Mouse (Mus musculus): Measurements from ENCODE around the gene Afap1.

Afap1 gene

DNA sequence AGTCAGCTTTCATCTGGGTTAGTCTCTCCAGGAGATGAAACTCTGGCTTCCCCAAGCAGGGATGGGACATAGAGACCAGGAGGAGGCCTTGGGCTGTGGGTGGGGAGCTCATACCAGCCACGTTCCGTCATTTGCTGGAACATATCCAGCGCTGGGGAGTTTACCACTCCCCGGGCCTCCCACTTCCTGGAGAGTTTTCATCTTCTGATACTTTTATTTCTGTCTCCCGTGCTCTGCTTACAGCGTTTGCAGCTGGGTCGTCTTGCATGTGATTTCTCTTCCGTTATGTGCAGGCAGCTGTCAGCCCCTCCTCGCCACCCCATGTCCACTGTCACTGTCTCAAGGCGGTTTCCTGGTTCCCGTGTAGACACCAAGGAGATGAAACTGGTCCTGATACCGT lies 80.7 kb downstream of the Afap1 start:
- no peaks in the 10 kb centered on the region for H3K4me1 ChIP-seq (replicated peaks; ENCODE audit: low read depth, low read length)
- no peaks in the 10 kb centered on the region for H3K27me3 ChIP-seq (ENCODE audit: insufficient read depth, low read length)
- no peaks in the 10 kb centered on the region for H3K9me3 ChIP-seq (ENCODE audit: low read length)
- H3K36me3 ChIP-seq (ENCODE audit: insufficient read depth, low read length), result 0 out of 2 replicates have a peak, but pooled peaks cover 3% of the 10 kb centered on the region
- TF ChIP-seq CTCF (conservative IDR thresholded peaks at IDR 0.05; ENCODE audit: low read length), result no peak
- no peak for TF ChIP-seq NANOG (IDR thresholded peaks at IDR 0.05; ENCODE audit: borderline replicate concordance, low read length)
- TF ChIP-seq POU5F1 (IDR thresholded peaks at IDR 0.05; ENCODE audit: borderline replicate concordance, low read length), result no peak
- H3K4me3 ChIP-seq (replicated peaks; ENCODE audit: low read length), result no peak overlapping the region

DNA sequence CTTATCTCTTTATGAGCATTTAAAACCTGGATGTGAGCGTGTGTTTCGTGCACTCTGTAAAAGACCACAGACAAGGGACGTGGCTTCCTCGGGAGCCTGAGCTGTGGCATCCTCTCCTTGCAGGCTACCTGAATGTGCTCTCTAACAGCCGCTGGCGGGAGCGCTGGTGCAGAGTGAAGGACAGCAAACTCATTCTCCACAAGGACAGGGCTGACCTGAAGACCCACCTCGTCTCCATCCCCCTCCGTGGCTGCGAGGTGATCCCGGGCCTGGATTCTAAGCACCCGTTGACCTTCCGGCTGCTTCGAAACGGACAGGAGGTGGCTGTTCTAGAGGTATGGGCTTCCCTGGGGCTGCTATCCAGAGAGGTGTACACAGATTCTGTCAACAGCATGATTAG lies 81.1 kb downstream of the Afap1 start:
- H3K4me1 ChIP-seq (replicated peaks; ENCODE audit: low read depth, low read length), result no peaks in the 10 kb centered on the region
- H3K9me3 ChIP-seq (ENCODE audit: low read length), result no peaks in the 10 kb centered on the region
- H3K4me3 ChIP-seq (replicated peaks; ENCODE audit: low read length), result no peak overlapping the region
- H3K36me3 ChIP-seq (ENCODE audit: insufficient read depth, low read length), result 0 out of 2 replicates have a peak, but pooled peaks cover 3% of the 10 kb centered on the region
- no peak for TF ChIP-seq CTCF (conservative IDR thresholded peaks at IDR 0.05; ENCODE audit: low read length)
- no peak for TF ChIP-seq NANOG (IDR thresholded peaks at IDR 0.05; ENCODE audit: borderline replicate concordance, low read length)
- no peak for TF ChIP-seq POU5F1 (IDR thresholded peaks at IDR 0.05; ENCODE audit: borderline replicate concordance, low read length)
- H3K27me3 ChIP-seq (ENCODE audit: insufficient read depth, low read length), result no peaks in the 10 kb centered on the region

DNA sequence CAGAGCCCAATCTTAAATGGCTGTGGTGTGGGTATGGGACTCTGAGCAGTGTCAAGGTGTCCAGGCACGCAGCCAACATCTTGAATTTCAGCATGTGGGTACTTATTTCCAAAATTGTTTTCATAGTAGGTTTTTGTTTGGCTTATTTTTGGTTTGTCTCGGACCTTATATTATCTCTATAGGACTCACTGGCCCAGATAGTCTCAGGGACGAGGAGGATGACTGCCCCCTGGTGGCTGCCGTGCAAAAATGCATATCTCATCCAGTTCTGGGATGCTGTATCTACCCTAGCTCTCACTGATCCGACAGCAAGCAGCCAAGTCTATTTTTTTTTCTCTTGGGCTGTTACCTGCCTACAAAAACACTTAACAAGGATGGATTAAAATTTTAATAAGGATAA lies 82.6 kb downstream of the Afap1 start:
- Histone ChIP-seq H3K36me3 (ENCODE audit: insufficient read depth, low read length) (0 out of 2 replicates have a peak, but pooled peaks cover 3% of the 10 kb centered on the region), H3K9me3 (ENCODE audit: low read length) (no peaks in the 10 kb centered on the region), H3K4me1 (replicated peaks; ENCODE audit: low read depth, low read length) (no peaks in the 10 kb centered on the region), H3K4me3 (replicated peaks; ENCODE audit: low read length) (no peak overlapping the region), H3K27me3 (ENCODE audit: insufficient read depth, low read length) (no peaks in the 10 kb centered on the region)
- TF ChIP-seq CTCF (conservative IDR thresholded peaks at IDR 0.05; ENCODE audit: low read length) (peak; percentile 61), POU5F1 (IDR thresholded peaks at IDR 0.05; ENCODE audit: borderline replicate concordance, low read length) (no peak)

DNA sequence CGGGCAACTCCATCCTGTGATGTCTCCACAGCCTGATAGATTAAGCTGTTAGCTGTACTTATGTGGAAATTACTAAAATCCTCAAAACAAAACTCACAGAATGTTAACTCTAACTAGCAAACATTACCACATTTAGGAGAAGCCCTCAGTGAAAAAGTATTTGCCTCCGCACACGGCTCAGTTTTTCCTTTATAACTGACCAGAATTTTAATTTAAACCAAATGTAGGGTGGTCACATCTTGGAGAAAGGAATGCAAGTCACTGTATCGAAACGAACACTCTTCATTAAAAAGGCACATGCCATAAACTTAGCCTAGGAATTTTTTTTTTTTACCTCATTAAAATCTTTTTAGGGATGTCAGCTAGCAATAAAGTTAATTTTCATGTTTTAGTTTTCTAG lies 87.4 kb downstream of the Afap1 start:
- Histone ChIP-seq H3K27me3 (ENCODE audit: insufficient read depth, low read length) (no peaks in the 10 kb centered on the region), H3K36me3 (ENCODE audit: insufficient read depth, low read length) (0 out of 2 replicates have a peak, but pooled peaks cover 3% of the 10 kb centered on the region), H3K9me3 (ENCODE audit: low read length) (no peaks in the 10 kb centered on the region), H3K4me3 (replicated peaks; ENCODE audit: low read length) (no peak overlapping the region), H3K4me1 (replicated peaks; ENCODE audit: low read depth, low read length) (peaks cover 12% of the 10 kb centered on the region)
- no peak for TF ChIP-seq CTCF (conservative IDR thresholded peaks at IDR 0.05; ENCODE audit: low read length)
- no peak for TF ChIP-seq POU5F1 (IDR thresholded peaks at IDR 0.05; ENCODE audit: borderline replicate concordance, low read length)
- TF ChIP-seq NANOG (IDR thresholded peaks at IDR 0.05; ENCODE audit: borderline replicate concordance, low read length), result no peak

DNA sequence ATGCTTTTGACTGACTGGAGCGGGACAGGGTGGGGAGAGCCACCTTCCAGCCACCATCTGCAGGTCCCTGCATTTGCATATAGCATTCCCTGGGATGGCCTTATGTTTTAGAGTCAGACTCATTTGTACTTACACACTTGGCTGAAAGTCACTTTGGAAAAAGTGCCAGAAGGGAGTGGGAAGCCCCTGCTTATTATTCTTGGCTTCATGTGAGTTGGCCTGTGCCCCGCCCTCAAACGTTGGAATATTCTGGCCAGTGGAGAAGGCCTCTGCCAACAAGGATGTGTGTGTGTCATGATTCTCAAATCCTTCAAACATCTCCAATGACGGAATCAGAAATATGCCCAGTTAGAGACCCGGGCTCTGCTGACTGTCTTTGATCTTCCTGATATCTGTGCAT lies 88.2 kb downstream of the Afap1 start:
- H3K27me3 ChIP-seq (ENCODE audit: insufficient read depth, low read length), result no peaks in the 10 kb centered on the region
- peaks cover 14% of the 10 kb centered on the region for H3K4me1 ChIP-seq (replicated peaks; ENCODE audit: low read depth, low read length)
- 0 out of 2 replicates have a peak, but pooled peaks cover 3% of the 10 kb centered on the region for H3K36me3 ChIP-seq (ENCODE audit: insufficient read depth, low read length)
- H3K4me3 ChIP-seq (replicated peaks; ENCODE audit: low read length), result no peak overlapping the region
- TF ChIP-seq NANOG (IDR thresholded peaks at IDR 0.05; ENCODE audit: borderline replicate concordance, low read length) (no peak), POU5F1 (IDR thresholded peaks at IDR 0.05; ENCODE audit: borderline replicate concordance, low read length) (no peak), CTCF (conservative IDR thresholded peaks at IDR 0.05; ENCODE audit: low read length) (no peak)
- no peaks in the 10 kb centered on the region for H3K9me3 ChIP-seq (ENCODE audit: low read length)

DNA sequence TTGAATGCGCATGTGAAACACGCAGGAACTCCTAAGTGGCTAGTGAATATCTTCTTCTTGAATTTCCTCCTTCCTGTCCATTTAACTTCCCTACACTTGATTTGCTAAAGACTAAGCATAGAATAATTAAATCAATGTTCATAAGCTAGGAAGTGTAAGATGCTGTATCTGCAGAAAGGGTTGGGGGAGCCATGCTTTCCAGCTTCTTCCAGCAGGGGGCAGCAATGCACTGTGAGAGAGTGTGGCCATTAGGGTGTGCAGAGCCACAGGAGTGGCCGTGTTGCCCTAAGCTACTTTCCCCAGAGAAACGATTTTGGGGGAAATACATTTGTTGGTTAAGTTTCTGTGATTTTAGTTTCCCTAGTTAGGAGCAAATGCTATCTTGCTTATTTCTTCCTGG lies 88.9 kb downstream of the Afap1 start:
- H3K4me1 ChIP-seq (replicated peaks; ENCODE audit: low read depth, low read length), result peaks cover 20% of the 10 kb centered on the region
- H3K9me3 ChIP-seq (ENCODE audit: low read length), result no peaks in the 10 kb centered on the region
- peak; percentile 84 for TF ChIP-seq CTCF (conservative IDR thresholded peaks at IDR 0.05; ENCODE audit: low read length)
- no peak for TF ChIP-seq NANOG (IDR thresholded peaks at IDR 0.05; ENCODE audit: borderline replicate concordance, low read length)
- TF ChIP-seq POU5F1 (IDR thresholded peaks at IDR 0.05; ENCODE audit: borderline replicate concordance, low read length), result no peak
- H3K36me3 ChIP-seq (ENCODE audit: insufficient read depth, low read length), result 0 out of 2 replicates have a peak, but pooled peaks cover 3% of the 10 kb centered on the region
- H3K4me3 ChIP-seq (replicated peaks; ENCODE audit: low read length), result no peak overlapping the region
- no peaks in the 10 kb centered on the region for H3K27me3 ChIP-seq (ENCODE audit: insufficient read depth, low read length)

DNA sequence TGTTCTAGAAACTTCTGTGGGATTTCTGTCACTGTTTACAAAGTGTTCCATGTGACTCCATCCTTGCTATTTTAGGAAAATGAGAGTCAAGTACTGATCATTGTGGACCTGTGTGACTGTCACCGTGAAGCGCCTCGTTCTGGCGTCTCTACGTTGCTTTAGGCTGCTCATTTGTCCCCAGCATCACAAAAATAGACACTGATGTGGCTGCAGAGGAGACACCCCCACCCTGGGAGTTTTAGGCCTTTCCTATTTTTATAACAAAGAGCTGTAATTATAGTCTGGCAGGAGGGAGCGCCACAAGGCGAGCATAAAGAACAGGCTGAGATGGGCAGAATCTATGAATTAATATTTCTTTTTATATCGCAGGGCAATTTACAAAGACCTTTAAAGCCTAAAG lies 92.5 kb downstream of the Afap1 start:
- no peaks in the 10 kb centered on the region for H3K27me3 ChIP-seq (ENCODE audit: insufficient read depth, low read length)
- peaks cover 47% of the 10 kb centered on the region for H3K4me1 ChIP-seq (replicated peaks; ENCODE audit: low read depth, low read length)
- H3K9me3 ChIP-seq (ENCODE audit: low read length), result no peaks in the 10 kb centered on the region
- no peak overlapping the region for H3K4me3 ChIP-seq (replicated peaks; ENCODE audit: low read length)
- TF ChIP-seq CTCF (conservative IDR thresholded peaks at IDR 0.05; ENCODE audit: low read length) (no peak), NANOG (IDR thresholded peaks at IDR 0.05; ENCODE audit: borderline replicate concordance, low read length) (no peak), POU5F1 (IDR thresholded peaks at IDR 0.05; ENCODE audit: borderline replicate concordance, low read length) (no peak)
- H3K36me3 ChIP-seq (ENCODE audit: insufficient read depth, low read length), result no peaks in the 10 kb centered on the region

DNA sequence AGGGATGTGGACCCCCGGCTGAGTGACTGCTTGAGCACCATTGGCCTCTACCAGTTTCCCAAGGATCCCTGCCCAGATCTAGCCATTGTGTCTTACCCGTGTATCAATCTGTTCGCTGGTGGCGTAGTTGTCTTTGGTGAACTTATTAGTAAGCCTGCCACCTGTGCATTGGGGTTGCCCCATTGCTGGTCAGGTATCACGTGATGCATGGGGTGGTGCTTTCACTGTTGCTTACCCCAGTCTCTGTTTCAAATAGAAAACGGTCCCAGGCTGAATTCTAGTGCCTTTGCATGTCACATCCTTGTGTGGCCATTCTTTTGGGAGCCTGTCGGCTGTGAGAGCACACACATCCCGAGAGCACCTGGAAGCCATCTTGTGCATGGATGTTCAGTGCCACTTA lies 95.0 kb downstream of the Afap1 start:
- no peaks in the 10 kb centered on the region for H3K27me3 ChIP-seq (ENCODE audit: insufficient read depth, low read length)
- no peak for TF ChIP-seq CTCF (conservative IDR thresholded peaks at IDR 0.05; ENCODE audit: low read length)
- H3K4me3 ChIP-seq (replicated peaks; ENCODE audit: low read length), result no peak overlapping the region
- H3K9me3 ChIP-seq (ENCODE audit: low read length), result no peaks in the 10 kb centered on the region
- H3K4me1 ChIP-seq (replicated peaks; ENCODE audit: low read depth, low read length), result peaks cover 48% of the 10 kb centered on the region
- H3K36me3 ChIP-seq (ENCODE audit: insufficient read depth, low read length), result no peaks in the 10 kb centered on the region

DNA sequence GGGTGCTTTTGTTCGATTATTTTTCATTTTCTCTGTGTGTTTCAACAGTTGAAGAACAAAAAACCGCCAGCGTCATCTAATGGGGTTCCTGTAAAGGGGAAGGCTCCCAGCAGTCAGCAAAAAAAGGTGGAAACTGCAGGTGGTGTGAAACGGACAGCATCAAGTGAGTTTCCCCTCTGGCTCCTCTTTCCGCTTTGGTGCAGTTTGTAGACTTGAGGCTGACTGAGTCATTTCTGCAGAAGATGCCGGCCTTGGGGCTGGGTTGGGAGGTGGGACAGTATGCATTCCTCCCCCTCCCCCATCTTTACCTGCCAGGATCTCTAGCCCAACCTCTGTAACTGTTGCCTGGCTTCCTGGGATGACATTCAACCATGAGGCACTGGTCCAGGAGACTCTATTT lies 96.4 kb downstream of the Afap1 start:
- peak overlapping the region; percentile 21; the same call in 1 of the 2 replicates for H3K4me3 ChIP-seq (replicated peaks; ENCODE audit: low read length)
- H3K9me3 ChIP-seq (ENCODE audit: low read length), result no peaks in the 10 kb centered on the region
- H3K4me1 ChIP-seq (replicated peaks; ENCODE audit: low read depth, low read length), result peaks cover 49% of the 10 kb centered on the region
- TF ChIP-seq CTCF (conservative IDR thresholded peaks at IDR 0.05; ENCODE audit: low read length) (no peak), POU5F1 (IDR thresholded peaks at IDR 0.05; ENCODE audit: borderline replicate concordance, low read length) (no peak), NANOG (IDR thresholded peaks at IDR 0.05; ENCODE audit: borderline replicate concordance, low read length) (no peak)
- no peaks in the 10 kb centered on the region for H3K36me3 ChIP-seq (ENCODE audit: insufficient read depth, low read length)
- H3K27me3 ChIP-seq (ENCODE audit: insufficient read depth, low read length), result no peaks in the 10 kb centered on the region

All from E14TG2a.4 (cell line).